Mouse (Mus musculus): ENCODE results near the gene Ctc1.

GRCm38 (mm10) chr11:69072234-69072633 is 56.5 kb downstream of the Ctc1 start:
- TF ChIP-seq CTCF (conservative IDR thresholded peaks at IDR 0.05; ENCODE audit: low read length), result no peak
- TF ChIP-seq NANOG (IDR thresholded peaks at IDR 0.05; ENCODE audit: borderline replicate concordance, low read length), result no peak
- TF ChIP-seq POU5F1 (IDR thresholded peaks at IDR 0.05; ENCODE audit: borderline replicate concordance, low read length), result no peak

Data from E14TG2a.4 (cell line).